Mouse (Mus musculus): ENCODE results near the gene Ak2. TPM values are rescaled to one million over a fixed set of nuclear protein-coding genes. Genes with fewer than 3 reads are reported as not detected.

The Ak2 gene
- polyA plus RNA-seq, 1 experiment from 2014 or later, result 86.5 TPM

DNA sequence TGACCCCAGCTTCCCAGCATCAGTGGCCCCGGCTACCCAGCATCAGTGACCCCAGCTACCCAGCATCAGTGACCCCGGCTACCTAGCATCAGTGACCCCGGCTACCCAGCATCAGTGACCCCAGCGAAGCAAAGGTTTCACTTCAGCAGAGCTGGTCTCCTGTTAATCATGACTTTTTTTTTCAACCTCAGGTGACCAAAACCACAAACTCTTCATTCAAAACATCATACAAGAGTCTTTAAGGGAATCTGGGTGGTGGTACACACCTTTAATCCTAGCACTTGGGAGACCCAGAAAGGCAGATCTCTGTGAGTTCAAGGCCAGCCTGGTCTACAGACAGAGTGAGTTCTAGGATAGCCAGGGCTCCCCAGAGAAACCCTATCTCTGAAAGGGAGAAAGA is 39.0 kb downstream of the Ak2 start:
- H3K9me3 ChIP-seq (ENCODE audit: control insufficient read depth, low read length), result no peaks in the 10 kb centered on the region
- H3K36me3 ChIP-seq (ENCODE audit: control insufficient read depth, insufficient read depth, low read length), result no peaks in the 10 kb centered on the region
- H3K4me2 ChIP-seq (ENCODE audit: low read length), result no peak overlapping the region
- no peak for ATAC-seq
- no peaks in the 10 kb centered on the region for H3K27me3 ChIP-seq (replicated peaks; ENCODE audit: control insufficient read depth, insufficient read depth, low read length)
- no peak overlapping the region for H3K4me3 ChIP-seq (ENCODE audit: low read length)
- peaks cover 5% of the 10 kb centered on the region for H3K4me1 ChIP-seq (ENCODE audit: control insufficient read depth, insufficient read depth, low read depth, low read length)
- H3K27ac ChIP-seq (ENCODE audit: low read depth, low read length), result no peak overlapping the region
- WGBS, result 83% methylated on average over 4 of the region's 4 CpGs
- no peak overlapping the region for H3K9ac ChIP-seq (ENCODE audit: low read depth, low read length)

DNA sequence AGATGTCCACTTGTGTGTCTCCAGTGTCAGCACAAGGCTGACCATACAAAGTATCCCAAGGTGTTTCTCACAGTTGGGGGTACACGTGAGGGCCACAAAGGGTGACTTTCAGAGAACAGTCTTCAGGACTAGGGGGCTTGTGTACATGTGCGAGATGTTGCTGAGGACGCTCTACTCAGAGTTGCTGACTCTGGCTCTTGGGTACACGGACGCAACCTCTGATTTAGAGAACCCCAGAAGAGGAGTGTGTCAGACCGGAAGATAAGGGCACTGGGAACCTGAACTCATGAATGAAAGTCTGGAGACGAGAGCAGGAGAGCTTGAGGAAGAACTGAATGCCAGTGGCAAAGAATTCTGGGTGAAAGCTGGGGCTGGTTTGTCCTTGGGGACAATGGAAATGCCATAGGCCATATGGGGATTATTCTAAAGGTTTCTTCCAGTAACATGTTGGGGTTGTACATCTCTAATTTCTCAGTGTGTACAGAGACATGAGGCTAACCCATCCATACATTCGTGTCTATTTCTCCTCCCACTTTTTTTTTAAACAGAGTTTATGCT is 39.7 kb downstream of the Ak2 start:
- Histone ChIP-seq H3K9ac (ENCODE audit: low read depth, low read length) (no peak overlapping the region), H3K27me3 (replicated peaks; ENCODE audit: control insufficient read depth, insufficient read depth, low read length) (no peaks in the 10 kb centered on the region), H3K27ac (ENCODE audit: low read depth, low read length) (no peak overlapping the region), H3K4me2 (ENCODE audit: low read length) (no peak overlapping the region), H3K9me3 (ENCODE audit: control insufficient read depth, low read length) (no peaks in the 10 kb centered on the region), H3K36me3 (ENCODE audit: control insufficient read depth, insufficient read depth, low read length) (no peaks in the 10 kb centered on the region), H3K4me3 (ENCODE audit: low read length) (no peak overlapping the region), H3K4me1 (ENCODE audit: control insufficient read depth, insufficient read depth, low read depth, low read length) (peaks cover 5% of the 10 kb centered on the region)
- no peak for ATAC-seq
- WGBS, result 81% methylated on average over 8 of the region's 8 CpGs

DNA sequence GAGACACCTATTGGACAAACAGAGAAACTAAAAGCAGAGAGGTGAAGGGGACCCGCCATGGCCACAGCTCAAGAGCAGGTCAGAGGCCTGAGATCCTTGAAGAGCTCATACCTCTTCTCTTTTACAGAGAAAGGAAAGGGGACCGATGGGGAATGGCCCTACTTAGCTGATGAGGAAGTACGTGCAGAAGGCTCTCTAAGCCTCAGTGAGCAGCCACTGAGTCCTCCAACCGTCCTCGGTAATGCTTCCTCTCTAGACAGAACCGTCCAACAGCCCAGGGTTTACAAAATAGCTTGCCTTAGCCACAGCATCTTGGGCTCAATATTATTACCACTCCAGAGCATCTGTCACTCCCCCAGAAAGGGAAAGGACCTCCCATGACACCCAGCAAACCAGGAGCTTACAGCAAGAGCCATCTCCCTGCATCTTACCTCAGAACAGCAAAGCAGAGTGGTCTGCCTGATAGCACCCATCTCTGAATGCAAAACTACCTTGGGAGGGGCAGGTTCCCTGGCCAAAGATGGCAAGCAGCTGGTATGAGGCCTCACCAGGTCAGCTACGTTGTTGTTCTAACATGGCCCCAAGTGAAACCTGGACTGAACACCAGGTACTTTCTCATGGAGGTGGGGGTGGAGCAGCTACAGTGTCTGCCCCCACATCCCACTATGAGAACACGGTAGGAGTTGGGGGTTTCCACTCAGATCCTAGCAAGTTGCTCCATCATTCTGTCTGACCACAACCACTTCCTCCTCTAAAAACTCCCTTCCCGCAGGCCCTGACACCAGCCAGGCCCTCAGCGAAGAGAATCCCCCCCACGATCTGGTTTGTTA is 40.6 kb downstream of the Ak2 start:
- ATAC-seq, result no peak
- peaks cover 5% of the 10 kb centered on the region for H3K4me1 ChIP-seq (ENCODE audit: control insufficient read depth, insufficient read depth, low read depth, low read length)
- 81% methylated on average over 11 of the region's 11 CpGs for WGBS
- no peak overlapping the region for H3K27ac ChIP-seq (ENCODE audit: low read depth, low read length)
- no peaks in the 10 kb centered on the region; the same call in 1 of the 2 replicates for H3K27me3 ChIP-seq (replicated peaks; ENCODE audit: control insufficient read depth, insufficient read depth, low read length)
- no peaks in the 10 kb centered on the region for H3K9me3 ChIP-seq (ENCODE audit: control insufficient read depth, low read length)
- H3K36me3 ChIP-seq (ENCODE audit: control insufficient read depth, insufficient read depth, low read length), result no peaks in the 10 kb centered on the region
- H3K4me2 ChIP-seq (ENCODE audit: low read length), result no peak overlapping the region
- no peak overlapping the region for H3K9ac ChIP-seq (ENCODE audit: low read depth, low read length)
- no peak overlapping the region for H3K4me3 ChIP-seq (ENCODE audit: low read length)

DNA sequence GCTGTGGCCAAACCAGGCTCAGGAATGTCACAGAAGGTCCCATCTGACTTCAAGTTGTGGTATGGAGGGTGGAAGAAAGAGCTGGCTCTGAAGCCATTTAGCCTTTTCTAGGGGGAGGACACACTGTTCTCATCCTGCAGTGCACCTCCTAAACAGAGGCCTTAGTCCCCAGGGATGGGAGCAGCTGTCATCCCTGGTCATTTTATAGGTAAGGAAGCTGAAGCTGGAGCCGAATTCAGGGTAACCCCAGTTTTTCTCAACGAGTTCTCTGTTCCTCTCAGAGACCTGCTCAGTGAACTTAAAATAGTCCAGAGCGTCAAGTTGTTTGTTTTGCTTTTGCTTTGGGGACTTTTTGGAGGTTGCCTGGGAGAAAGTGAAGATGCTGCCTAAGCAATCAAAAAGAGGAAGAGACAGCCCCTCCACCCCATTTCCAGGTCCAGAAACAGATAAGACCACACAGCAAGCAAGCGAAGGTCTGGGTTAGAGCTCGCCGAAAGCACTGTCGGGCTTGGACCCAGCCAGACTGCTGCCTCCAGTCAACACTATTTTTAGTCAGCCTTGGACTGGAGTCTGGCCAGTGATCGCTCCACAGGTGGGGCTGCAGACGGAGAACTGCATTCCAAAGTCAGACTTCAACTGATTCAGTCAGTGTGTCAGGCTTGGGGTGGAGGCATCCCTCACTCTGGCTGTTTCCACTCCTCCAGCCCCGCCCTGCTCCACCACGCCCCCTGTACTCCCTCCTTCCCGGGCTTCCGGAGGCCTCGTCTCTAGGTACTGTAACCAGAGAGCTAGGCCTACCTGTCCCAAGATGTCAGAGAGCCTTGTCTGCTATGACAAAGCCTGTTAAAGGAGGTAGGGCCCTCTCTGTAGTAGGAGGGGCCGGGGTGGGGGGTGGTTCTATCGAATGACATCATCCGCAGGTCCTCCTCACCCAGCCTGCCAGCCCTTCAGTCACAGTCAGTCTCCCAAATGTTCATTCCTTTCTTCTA is 41.5 kb downstream of the Ak2 start:
- Histone ChIP-seq H3K36me3 (ENCODE audit: control insufficient read depth, insufficient read depth, low read length) (no peaks in the 10 kb centered on the region), H3K27ac (ENCODE audit: low read depth, low read length) (no peak overlapping the region), H3K4me1 (ENCODE audit: control insufficient read depth, insufficient read depth, low read depth, low read length) (peaks cover 5% of the 10 kb centered on the region), H3K4me2 (ENCODE audit: low read length) (no peak overlapping the region), H3K9ac (ENCODE audit: low read depth, low read length) (no peak overlapping the region), H3K27me3 (replicated peaks; ENCODE audit: control insufficient read depth, insufficient read depth, low read length) (no peaks in the 10 kb centered on the region; the same call in 1 of the 2 replicates), H3K9me3 (ENCODE audit: control insufficient read depth, low read length) (no peaks in the 10 kb centered on the region), H3K4me3 (ENCODE audit: low read length) (no peak overlapping the region)
- ATAC-seq, result no peak
- 33% methylated on average over 17 of the region's 17 CpGs for WGBS

DNA sequence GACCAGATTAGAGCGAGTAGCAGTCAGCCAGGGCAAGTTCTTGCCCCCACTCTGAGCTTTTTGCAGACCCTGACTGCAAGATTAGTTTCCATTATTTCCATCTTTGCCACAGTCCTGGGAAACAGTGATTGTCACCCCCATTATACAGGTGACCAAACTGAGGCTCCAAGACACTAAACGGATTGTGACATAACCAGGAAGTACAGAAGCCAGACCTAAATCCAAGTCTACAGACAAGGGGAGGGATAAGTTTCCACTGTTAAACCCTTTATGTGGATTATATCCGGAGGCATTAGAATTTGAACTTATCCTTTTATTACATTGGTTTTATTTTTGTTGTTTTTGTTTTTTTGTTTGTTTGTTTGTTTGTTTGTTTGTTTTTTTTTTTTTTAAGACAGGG is 42.5 kb downstream of the Ak2 start:
- Histone ChIP-seq H3K27me3 (replicated peaks; ENCODE audit: control insufficient read depth, insufficient read depth, low read length) (no peaks in the 10 kb centered on the region; the same call in 1 of the 2 replicates), H3K36me3 (ENCODE audit: control insufficient read depth, insufficient read depth, low read length) (no peaks in the 10 kb centered on the region), H3K4me3 (ENCODE audit: low read length) (no peak overlapping the region), H3K9ac (ENCODE audit: low read depth, low read length) (no peak overlapping the region), H3K4me1 (ENCODE audit: control insufficient read depth, insufficient read depth, low read depth, low read length) (peaks cover 5% of the 10 kb centered on the region), H3K27ac (ENCODE audit: low read depth, low read length) (no peak overlapping the region), H3K4me2 (ENCODE audit: low read length) (no peak overlapping the region), H3K9me3 (ENCODE audit: control insufficient read depth, low read length) (no peaks in the 10 kb centered on the region)
- WGBS, result 87% methylated on average over 3 of the region's 3 CpGs
- no peak for ATAC-seq

DNA sequence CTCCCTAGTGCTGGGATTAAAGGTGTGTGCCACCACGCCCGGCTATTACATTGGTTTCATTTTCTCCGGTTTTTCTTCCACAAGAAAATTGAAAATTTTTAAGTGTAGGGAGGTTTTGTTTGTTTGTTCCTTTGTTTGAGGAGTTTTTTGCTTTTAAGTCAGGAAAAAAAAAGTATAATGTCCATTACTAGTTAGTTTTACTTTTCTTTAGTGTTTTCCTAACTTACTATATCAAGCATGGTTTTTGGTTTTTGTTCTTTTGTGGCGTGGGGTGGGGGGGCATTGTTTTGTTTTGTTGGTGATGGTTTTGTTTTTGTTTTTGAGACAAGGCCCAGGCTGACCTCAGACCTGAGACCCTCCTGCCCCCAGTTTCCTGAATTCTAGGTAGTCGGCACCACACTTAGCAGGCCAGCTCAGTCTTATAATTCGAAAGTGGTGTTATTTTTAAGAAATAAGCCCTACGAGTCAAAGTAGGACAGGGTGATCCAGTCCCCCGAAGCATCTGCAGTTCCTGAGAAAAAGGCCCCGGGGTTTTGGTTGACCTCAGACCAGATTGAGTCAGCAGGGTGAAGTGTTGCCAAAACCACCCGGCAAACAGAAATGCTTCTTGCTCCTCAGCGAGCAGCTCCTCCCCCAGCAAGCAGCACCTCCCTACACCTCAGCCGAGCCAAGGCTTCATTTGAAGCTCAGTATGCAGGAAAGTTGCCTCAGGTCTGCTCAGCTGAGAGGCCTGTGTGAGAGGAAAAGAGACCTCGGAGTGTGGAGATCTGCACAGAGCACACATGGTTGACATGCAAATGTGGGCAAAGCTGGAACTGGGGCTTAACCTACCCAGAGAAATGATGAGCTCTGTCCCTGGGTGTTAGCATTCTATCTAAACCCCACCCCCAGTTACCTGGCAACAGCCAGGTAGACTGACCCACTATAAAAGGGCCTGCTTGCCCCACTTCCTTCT is 43.2 kb downstream of the Ak2 start:
- 48% methylated on average over 13 of the region's 13 CpGs for WGBS
- no peak overlapping the region for H3K27ac ChIP-seq (ENCODE audit: low read depth, low read length)
- H3K4me3 ChIP-seq (ENCODE audit: low read length), result no peak overlapping the region
- H3K4me2 ChIP-seq (ENCODE audit: low read length), result no peak overlapping the region
- H3K36me3 ChIP-seq (ENCODE audit: control insufficient read depth, insufficient read depth, low read length), result no peaks in the 10 kb centered on the region
- no peak overlapping the region for H3K9ac ChIP-seq (ENCODE audit: low read depth, low read length)
- no peaks in the 10 kb centered on the region for H3K9me3 ChIP-seq (ENCODE audit: control insufficient read depth, low read length)
- no peak for ATAC-seq
- peaks cover 5% of the 10 kb centered on the region for H3K4me1 ChIP-seq (ENCODE audit: control insufficient read depth, insufficient read depth, low read depth, low read length)
- no peaks in the 10 kb centered on the region; the same call in 1 of the 2 replicates for H3K27me3 ChIP-seq (replicated peaks; ENCODE audit: control insufficient read depth, insufficient read depth, low read length)

DNA sequence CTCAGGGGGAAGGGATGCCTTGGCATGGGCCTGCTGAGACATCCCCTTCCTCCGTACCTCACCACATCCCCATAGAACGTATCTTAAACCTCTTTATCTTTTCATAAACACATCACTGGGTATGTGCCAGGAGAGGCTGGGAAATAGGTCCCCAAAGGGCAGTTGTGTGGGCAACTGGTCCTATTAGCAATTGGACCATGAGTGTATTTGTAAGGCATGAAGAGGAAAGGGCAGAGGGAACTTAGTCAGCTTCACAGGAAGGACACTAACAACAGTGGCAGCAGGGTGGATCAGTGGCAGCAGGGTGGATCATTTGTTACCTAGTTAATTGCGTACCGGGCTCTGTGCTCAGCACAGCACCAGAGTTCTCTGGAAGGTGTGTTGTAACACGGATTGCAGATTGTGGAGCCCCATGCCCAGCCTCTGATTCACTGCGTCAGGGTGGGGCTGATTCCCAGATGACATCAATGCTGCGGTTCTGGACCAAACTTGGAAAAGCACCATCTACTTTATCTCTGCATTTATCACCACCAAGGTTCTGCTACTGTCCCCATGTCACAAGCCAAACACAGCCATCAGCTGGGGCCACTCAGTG is 44.2 kb downstream of the Ak2 start:
- Histone ChIP-seq H3K9me3 (ENCODE audit: control insufficient read depth, low read length) (no peaks in the 10 kb centered on the region), H3K36me3 (ENCODE audit: control insufficient read depth, insufficient read depth, low read length) (no peaks in the 10 kb centered on the region), H3K4me1 (ENCODE audit: control insufficient read depth, insufficient read depth, low read depth, low read length) (peaks cover 5% of the 10 kb centered on the region), H3K27ac (ENCODE audit: low read depth, low read length) (no peak overlapping the region), H3K4me3 (ENCODE audit: low read length) (no peak overlapping the region), H3K27me3 (replicated peaks; ENCODE audit: control insufficient read depth, insufficient read depth, low read length) (no peaks in the 10 kb centered on the region; the same call in 1 of the 2 replicates), H3K4me2 (ENCODE audit: low read length) (no peak overlapping the region), H3K9ac (ENCODE audit: low read depth, low read length) (no peak overlapping the region)
- ATAC-seq, result no peak
- 59% methylated on average over 7 of the region's 7 CpGs for WGBS
